Mouse (Mus musculus) cerebellum, postnatal 10 days (tissue): ENCODE measurements around the gene Slc38a8.

Experiments used
- DNase-seq, 2 experiments: peaks; one replicate each; pipeline ENCODE4 v3.0.0; 2021; ENCODE audit warnings: mixed read lengths in 2 of 2

The Slc38a8 gene

DNA sequence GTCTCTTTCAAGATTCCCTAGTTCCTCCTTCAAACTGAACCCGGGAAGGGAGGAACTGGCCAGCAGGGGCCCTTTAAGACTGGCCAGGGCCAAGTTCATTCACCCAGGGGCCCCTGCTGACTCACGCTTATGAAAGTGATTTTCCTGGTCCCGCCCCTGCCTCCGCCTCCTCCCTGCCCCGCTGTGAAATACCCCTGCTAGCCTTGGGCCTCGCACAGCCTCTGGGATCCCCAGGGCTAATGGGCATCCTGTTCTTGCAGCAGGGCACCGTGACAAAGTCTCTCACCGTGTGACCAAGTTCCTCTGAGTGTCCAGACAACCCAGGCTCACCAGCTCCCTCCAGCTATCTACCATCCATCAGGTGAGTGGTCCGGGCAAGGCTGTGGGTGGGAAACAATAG, 64.6 kb downstream of the Slc38a8 start:
- no peak for DNase-seq

- no peak for DNase-seq
Observed at GRCm38 (mm10) chr8:119436331-119436730, 65.2 kb downstream of the Slc38a8 start.

- DNase-seq = no peak
Observed at GRCm38 (mm10) chr8:119435527-119435926, 66.0 kb downstream of the Slc38a8 start.

- DNase-seq = no peak
Observed at GRCm38 (mm10) chr8:119434569-119434968, 66.9 kb downstream of the Slc38a8 start.

GRCm38 (mm10) chr8:119433582-119434174, 67.8 kb downstream of the Slc38a8 start, which contains the start of gene Osgin1:
Osgin1 (plus strand) TSS chr8:119434124.
- no peak for DNase-seq

GRCm38 (mm10) chr8:119432372-119432771, 69.1 kb downstream of the Slc38a8 start:
- no peak for DNase-seq

- DNase-seq = no peak
Observed at GRCm38 (mm10) chr8:119430690-119431089, 70.8 kb downstream of the Slc38a8 start.

GRCm38 (mm10) chr8:119430250-119430649, 71.2 kb downstream of the Slc38a8 start:
- no peak for DNase-seq
